Mouse (Mus musculus) MN1 (cell line): ENCODE data around the gene Slc25a13.

Experiments
- DNase-seq: peaks from one replicate; pipeline ENCODE4 v3.0.0-alpha.2; 2016; ENCODE audit warnings: low spot score

The Slc25a13 gene

DNA sequence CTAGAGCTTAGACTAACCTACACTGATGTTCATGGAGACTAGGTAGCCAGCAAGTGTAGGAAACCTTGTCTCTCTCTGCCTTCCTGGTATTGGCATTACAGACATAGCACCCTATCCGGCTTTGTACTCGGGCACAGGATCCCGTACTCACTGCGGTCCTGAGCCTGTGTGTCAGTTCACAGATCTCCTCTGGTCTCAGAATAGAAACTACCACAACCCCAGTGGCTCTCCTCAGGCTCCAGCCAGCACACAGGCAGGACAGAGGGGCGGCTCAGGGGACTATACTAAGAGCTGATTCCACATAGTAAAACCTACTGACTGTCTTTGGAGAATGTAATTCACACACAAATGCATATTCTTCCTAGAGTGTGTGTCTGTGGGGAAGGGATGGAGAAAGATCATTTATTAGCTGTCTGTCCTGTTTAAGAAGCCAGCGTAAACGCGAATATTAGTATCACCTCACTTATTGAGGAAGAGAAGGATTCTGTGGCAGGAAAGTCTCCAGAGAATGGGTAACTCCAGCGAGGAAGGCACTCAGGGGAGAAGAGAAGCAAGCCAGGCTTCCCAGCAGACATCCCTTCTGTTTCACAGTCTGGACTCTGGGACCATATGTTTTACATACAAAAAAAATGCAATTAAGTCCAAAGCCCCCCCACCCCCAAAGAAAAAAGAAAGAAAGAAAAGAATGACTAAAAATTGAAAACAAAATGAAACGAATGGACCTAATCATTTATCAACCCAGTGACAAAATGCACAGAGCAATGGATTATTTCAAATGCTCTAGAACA, 49.4 kb downstream of the Slc25a13 start:
- DNase-seq = no peak

DNA sequence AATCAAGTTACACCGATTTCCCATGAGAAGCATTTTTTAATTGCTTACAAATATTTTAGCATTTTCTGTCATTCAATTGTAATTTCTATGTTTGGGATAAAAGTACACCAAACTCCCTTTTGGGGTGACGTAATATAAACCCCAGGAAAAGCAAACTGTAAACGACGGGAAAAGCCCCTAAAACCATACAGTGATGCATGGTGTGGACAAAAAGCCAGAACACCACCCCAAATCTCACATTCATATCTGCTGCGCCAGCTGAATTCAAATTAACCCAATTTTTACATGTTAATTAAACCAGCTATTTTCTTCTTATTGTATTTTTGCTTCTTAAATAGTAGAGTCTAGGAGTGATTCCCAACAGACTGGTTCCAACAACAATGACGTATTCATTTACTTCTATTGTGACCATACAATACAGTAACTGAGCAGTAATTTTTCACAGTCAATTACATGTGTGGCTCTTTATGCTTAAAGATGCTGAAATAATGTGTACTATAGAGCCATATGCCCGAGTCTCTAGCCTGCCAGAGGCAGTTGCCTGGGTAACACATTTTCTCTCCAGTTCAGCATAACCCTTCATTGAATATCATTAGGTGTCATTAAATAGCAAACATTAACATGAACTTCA, 53.9 kb downstream of the Slc25a13 start:
- DNase-seq = no peak

DNA sequence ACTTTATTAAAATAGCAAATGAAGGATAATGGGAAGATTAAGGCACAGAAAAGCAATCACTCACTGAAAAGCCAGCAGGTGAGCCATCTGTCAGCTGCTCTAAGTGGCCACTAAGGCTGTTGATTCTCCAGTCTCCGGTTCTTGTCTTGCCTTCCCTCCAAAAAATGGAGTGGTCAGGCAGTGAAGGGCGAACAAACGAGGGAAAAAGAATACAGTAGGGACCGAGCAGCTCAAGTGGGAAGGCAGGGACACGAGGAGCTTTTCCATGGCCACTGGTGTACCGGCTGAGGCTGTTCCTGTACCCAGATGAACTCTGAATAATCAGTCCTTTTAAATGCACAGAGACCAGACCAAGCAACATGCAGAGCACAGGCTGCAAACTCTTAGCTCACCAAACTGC, 54.8 kb downstream of the Slc25a13 start:
- no peak for DNase-seq

DNA sequence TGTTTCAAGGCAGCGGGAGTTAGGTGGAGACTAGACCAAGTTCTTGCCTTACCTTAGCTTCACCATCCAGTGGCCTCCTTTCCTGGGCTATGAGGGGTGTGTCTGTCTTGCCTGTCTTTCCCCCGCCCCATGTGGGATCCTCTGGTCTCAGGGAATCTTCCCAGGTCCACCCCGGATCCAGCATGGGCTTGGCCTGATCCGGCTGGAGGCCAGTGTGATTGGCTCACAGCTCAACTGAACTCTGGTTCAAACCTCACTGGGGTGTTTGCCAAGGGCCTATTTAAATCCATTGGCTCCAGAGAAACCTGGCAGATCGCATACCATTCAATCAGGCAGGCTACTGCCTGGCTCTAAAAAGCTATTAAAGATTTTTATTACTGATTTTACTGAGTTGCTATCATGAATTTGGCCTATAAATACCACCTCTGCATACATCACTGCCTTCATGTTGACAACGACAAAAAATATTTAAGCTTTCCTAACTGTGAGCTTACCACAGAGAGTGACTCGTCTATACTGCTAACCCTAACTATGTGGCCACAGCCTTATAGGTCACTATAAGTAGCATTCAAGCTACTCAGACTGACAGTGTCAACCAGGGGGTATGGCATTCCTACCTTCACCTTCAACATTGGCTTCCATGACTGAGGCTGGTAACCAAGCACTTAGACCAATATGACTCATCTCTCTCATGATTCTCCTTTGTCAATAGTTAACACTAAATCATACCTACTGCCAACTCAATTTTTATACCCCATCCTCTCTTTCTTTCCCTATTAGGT, 56.1 kb downstream of the Slc25a13 start:
- no peak for DNase-seq

DNA sequence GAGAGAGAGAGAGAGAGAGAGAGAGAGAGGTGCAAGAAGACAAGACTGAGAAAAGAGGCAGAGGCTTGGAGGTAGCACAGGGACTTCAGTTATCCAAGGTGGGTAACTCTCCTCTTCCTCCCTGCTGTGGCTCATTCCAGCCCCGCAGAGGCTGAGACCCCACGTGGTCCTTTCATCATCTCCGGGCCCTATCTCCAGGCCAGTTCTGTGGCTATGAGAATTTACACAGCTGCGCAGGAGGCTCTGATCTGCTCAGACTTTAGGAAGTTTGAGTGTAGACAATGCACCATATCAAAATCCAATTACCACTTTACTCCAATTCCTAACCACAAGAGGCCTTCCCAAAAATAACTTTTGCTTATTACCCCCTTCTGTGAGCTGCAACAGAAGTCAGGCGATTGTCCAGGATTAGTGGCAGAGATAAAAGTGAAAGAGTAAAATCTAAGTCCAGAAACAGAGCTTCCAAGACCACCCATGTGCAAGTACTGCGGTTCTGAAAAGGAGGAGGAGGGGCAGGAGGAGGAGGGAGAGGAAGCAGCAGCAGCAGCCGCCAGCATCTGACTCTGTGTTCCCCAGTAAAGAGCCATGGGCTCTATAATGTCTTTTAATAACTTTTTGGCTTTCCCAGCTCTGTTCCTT, 57.6 kb downstream of the Slc25a13 start:
- no peak for DNase-seq

DNA sequence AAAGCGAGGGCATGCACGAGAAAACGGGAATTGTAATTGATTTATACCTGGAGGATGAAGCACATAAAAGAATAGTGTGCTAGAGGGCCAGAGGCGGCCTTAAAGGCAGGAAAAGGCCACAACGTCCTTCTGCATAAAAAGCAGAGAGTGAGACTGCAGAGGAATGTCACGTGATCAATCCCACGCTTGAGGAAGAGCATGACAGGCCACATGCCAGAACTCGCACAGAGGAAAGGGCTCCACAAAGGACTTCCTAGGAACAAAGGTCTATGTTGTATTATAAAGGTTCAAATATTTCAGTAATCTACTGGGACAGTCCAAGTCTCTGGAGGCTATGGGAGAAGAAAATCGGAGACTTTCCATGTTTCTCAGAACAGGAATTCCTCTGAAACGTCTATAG, 63.5 kb downstream of the Slc25a13 start:
- DNase-seq = no peak

DNA sequence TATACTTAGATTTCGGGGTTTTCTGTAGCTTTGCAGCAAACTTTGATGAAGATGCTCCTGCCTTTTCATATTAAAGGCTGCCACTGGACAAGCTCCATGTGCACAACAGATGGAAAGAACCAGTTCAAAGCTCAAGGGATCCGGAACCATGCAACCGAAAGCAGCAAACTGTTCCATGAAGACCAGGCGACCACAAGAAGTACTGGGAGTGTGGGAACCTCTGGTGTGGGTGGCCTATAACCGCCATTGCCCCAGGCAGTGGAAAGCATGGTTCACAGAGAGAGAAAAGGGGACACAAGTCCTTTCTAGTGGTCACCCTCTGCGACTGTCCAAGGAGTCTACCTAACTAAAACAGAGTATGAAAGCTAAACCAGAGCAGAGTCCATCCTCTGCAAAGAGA, 66.2 kb downstream of the Slc25a13 start:
- no peak for DNase-seq

DNA sequence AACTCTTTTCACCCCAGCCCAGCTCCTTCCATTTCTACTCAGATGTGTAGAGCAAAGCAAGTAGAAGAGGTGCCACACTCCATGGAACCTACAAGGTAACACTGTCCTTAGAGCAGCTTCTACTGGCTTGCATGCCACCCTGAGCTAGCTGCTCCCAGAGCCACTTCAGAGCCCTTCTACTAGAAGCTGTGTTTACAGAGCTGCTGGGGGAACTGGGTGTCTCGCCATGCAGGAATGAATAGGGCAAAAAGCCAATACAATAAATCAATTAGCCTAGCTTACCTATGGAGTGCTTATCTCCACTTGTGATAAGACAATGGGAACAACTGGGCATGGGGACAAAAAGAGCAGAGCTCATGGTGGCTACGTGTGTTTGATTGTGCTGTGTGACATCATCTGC, 67.2 kb downstream of the Slc25a13 start:
- DNase-seq = no peak

DNA sequence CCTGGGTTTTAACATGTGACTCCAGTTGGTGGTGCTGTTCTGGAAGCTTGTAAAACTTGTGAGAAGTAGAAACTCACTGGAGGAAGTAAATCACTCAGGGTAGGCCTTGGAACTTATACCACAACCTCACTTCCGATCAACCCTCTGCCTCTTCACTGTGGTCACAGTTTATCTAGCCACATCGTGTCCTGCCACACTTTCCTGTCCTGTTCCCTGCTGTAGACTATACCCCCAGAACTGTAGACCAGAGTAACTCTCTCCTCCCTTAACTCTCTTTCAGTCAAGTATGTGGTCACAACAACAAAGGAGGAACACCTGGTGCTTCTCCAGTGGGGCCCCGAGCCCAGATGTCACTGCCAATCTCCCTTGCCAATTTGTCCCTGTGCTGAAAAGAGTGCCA, 67.6 kb downstream of the Slc25a13 start:
- no peak for DNase-seq

DNA sequence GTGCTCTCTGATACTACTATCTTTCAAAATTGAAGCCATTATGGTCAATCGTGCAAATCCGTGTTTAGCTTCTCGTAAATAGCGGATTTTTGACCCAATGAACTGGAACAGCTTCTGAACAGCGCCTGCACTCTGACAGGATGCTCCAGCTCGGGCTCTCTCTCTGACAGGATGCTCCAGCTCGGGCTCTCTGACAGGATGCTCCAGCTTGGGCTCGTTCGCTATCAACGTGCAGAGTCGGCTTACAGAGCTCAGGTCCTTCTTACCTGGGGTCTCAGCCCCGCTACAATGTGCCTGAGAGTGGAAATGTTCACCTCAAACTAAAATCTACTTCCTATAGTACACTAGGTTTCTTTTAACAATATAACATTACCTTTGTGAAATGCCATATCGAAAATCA, 71.6 kb downstream of the Slc25a13 start:
- DNase-seq = no peak

DNA sequence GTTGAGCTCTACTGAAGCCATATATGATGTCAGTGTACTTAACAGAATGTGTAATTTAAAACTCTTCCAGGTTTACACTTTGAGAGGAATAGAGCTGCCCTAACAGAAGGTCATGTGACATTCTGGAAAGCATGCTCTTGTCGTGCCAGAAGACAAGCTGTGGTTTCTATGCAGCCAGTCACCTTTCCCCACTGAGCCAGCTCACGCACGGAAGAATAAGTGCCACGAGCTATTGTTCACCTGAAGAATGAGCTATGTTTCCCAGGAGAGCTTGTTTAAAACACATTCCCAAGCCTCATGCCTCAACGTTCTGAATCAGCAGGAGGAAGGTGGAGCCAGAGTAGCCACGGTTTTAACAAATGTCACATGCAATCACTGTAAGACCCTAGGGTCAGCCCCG, 73.4 kb downstream of the Slc25a13 start:
- no peak for DNase-seq

DNA sequence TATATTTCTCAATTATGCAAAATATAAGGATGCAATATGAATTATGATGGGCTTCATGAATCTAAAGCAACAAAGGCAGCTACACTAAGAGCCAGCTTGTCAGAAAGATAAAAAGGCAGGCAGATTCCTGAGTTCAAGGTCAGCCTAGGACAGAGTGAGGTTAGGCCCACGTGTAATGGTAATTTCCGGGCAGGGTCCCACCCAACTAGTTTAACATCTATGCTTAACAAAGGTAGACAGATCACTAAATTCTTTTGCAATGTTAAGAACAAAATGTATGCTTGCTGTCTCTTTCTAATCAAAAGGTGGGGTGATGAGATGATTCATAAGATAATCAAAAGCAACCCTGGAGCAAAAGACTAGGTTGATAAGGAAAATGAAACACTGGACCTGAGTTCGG, 76.6 kb downstream of the Slc25a13 start:
- DNase-seq = no peak

DNA sequence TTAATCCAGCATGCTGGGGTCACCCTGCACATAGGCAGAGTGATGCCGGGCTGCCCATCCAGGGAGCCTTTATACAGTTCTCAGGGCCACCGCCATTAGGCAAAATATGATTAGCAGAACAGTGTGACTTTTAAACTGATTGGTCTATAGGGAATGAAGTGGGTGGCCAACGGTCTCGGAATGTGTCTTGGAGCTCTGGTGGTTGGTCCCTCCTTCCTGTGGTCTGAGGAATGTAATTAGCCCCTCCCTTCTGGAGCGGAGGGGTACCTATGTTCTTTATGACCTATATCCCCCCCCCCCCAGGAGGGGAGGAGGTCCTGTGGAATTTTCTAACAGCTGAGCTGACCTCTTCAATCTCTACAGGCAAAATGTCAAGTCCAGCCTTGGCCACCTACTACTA, 77.9 kb downstream of the Slc25a13 start:
- no peak for DNase-seq

DNA sequence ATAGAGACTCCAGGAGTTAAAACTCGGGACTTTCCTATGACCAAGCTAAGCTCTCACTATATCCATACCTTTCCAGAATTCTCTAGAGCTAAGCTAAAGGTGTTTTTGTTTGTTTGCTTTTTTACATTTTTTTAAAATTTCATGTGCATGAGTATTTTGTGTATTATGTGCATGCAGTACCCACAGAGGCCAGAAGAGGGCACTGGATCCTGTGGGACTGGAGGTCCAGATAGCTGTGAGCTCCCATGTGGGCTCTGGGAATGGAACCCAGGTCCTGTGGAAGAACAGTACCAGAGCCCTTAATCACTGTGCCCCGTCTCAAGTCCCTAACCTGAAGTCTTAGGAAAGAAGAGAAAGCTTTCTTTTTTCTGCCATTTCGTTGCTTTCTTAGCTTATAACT, 80.2 kb downstream of the Slc25a13 start:
- no peak for DNase-seq

DNA sequence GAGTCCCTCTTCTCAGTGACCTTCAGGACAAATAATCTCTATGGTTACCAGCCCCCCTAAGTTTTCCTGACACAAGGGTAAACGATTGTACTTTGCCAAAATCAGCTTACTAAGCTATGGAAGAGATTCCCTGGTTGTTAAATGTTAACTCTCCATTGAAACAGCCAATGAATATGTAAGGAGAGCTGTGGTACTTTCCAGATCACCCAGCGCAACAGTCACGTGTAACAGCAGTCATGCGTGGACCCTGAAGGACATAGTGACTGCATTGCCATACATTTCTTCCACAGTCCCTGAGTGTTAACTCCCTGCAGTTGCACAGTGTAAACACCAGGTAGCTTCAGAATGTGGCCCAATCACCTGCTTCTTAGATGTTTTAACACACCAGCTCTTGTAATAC, 82.0 kb downstream of the Slc25a13 start:
- DNase-seq = no peak

DNA sequence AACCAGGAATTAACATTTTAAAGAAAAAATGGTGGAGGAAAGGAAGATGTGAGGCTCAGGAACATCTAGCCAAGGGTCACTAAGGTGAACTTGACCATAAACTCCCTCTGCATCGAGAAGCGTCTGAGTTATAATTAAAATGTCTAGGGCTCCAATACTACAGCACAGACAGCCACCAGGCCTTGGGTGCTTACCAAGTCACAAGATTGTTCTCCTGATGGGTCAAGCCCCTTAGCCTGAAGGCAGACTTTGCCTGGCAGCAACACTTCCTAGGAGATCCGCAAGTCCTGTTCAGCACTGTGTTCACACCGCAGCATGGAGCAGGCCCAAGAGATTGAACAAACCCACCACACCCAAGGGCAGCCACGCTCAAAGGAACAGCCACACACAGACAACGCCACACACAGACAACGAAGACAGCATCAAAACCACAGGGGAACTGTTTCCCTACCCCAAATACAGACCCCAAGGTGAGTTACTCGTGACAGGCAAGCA, 83.4 kb downstream of the Slc25a13 start:
- no peak for DNase-seq

DNA sequence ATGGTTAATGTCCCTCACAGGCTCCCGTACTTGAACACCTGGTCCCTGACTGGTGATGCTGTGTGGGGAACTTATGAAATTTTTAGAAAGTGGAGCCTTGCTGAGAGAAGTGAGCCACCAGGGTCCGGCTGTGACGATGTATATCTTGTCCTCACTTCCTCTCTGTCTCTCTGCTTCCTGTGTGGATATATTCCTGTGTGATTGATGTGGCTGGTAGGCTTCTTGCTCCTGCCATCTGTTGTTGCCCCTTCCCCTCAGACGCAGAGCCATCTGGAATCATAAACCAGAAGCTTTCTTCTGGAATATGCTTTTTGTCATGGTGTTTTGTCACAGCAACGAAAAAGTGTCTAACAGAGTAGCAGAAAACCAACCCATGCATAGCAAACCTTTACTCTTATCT, 84.9 kb downstream of the Slc25a13 start:
- DNase-seq = no peak

DNA sequence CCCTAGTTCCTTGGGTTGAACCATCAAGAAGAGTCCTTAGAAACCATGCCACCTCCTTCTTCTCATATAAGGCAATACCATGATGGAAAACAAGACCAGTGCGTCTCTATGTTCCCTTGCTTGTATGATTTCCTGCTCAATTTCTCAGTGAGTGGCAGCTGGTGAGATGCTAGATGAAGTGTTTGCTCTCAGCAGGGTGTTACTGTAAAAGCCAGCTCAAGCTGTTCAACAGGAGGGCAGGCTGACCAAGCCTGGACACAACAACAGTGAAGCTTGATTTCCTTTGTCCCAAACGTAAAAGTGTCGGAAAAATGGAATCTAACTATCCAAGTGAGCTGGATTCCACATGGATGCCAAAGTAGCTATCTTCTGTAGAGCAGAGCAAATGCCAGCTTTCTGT, 91.4 kb downstream of the Slc25a13 start:
- DNase-seq = no peak

DNA sequence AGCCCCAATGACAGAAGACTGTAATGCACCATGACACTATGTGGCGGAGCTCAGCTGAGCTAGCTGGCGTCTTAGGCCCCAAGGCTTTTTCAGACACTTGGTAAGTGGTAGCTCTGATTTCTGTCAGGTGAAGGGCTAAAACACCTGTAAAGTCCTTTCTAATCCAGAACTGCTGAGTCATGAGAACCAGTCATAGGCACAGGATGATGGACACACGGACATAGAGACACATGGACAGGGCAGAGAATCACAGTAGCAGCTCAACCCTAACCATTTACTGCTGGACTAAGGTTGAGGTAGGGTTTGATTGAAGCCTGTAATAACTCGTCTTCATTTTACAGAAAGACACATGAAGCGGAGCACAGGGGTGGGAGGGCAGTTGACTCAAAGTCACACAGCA, 95.1 kb downstream of the Slc25a13 start:
- DNase-seq = no peak

DNA sequence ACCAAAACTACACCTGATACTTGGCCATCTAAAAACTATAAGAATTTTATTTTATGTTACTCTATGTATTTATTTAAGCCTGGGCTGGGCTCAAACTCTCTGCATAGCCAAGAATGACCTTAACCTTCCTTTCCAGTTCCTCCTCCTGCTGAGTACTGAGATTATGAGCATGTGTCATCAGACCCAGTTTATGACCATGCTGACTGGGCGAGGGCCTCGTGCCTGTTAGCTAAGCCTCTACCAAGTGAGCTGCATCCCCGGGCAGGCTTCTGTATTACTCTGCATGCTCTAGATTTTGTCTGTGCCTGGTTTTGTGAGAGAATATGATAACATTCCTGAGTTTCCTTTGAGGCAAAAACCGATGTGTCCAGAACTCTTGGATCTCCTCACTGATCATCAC, 96.1 kb downstream of the Slc25a13 start:
- DNase-seq = no peak

DNA sequence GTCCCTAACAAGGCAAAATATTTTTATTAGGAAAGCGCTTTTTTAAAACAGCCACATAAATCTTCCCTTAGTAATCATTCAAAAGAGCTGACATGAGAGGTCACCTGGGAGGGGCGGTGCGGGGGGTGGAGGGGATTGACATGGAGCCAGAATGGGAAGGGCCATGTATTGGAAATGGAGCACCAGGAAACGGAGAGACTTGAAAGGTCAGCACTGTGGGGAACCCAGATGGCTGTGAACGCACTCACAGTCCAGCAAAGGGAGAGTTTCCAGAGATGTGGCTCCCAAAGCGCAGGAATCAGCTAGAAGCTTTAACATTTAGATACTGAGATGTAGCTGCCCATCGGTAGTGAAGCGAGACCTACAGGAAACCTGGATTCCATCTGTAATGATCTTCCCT, 101.2 kb downstream of the Slc25a13 start:
- no peak for DNase-seq

DNA sequence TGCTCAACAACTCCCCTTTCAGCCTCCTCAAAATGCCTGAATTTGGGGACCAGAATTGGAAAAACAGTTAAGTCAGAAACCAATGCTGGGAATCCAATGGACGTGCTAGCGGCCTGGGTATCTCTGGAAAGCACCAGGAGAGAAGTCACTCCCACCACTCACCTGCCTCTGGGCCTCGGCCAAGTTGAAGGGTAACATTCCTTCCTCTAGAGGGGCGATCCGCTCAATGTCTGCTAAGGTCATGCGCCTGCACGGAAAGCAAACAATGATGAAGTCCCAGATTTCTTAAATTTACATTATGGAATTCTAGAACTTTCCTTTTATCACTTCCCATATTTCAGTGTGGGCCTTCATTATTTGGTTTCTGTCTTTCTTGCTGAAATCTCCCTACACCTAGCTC, 103.2 kb downstream of the Slc25a13 start:
- no peak for DNase-seq
